Mouse (Mus musculus) cerebellum, adult 18-20 months (tissue): ENCODE results near the gene Pask.

ENCODE experiments used
- DNase-seq, 2 experiments: peaks; one replicate each; pipeline ENCODE4 v3.0.0; 2021

Gene Pask

DNA sequence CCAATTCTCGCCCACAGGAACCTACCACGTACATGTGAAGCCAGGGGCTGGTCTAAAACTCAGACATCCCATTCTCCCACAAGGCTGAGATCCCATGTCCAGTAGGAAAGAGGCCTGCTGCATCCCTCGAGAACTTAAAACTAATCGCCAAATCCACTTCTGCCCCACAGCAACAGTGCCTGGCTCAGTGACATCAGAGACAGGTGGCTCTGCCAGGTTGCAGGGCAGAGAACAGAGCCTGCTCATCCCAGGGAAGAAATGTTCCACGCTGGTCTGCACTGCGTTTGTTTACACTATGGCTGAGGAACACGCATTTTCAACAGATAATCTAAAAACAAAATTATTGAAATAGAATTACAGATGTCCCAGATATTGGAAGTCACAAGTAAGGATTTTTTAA is 66.2 kb downstream of the Pask start:
- DNase-seq, result no peak

- DNase-seq, result no peak
These were observed 67.7 kb downstream of the Pask start for GRCm38 (mm10) chr1:93275561-93275960.

DNA sequence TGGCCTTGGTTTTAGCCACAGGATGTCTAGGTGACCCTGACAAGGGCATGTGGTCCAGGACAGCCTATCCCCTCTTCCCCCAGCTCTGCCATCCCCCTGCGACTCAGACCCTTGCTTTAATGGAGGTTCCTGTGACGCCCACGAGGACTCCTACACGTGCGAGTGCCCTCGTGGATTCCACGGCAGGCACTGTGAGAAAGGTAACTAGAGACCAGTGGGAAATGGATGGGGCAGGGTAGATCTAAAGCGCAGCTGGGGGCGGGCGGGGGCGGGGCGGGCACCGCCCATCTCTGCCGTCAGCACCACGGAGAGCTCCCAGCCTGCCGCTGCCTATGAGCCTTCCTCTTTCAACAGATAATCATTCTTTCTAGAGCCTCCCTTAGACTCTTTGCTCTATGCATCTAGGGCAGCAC is 70.9 kb downstream of the Pask start:
- no peak for DNase-seq

DNA sequence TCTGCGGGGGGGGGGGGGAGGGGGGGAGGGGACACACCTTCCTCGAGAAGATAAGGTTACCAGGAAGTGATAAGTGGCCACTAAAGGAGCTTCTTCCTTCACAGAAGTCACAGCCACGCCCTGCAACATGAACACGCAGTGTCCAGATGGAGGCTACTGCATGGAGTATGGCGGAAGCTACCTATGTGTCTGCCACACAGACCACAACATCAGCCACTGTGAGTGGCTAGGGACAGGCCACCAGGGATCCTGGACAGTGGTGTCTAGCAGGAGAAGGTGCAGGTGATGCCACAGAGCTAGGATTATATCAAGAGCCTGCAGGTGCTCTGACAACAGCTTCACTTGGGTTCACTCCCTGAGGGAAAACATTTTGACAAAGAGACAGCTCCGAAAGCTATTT is 71.5 kb downstream of the Pask start:
- DNase-seq, result no peak

- no peak for DNase-seq
These were observed 72.6 kb downstream of the Pask start for GRCm38 (mm10) chr1:93270516-93271240.

- no peak for DNase-seq
These were observed 75.0 kb downstream of the Pask start for GRCm38 (mm10) chr1:93268246-93268645.

DNA sequence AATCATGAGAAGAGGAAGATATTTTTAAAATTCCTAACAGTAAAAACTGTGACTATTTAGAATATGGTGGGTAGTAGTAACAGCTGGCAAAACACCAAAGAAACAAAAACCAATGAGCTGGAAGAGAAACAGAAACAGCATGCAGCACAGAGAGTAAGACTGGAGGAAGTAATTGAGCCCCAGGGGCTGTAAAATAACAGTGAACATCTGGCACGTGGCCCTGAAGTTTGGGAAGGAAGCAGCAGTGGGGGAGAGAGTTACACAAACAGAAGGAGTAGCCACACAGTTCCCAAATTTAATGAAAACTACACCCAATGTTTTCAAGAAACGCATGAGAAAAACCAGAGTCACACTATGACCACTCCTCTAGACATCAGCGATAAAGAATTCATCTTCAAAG is 76.1 kb downstream of the Pask start:
- no peak for DNase-seq
